Mouse (Mus musculus) bone marrow, adult 2 months (tissue): Measurements from ENCODE around the gene Vmn1r178. TPM values are rescaled to one million over a fixed set of nuclear protein-coding genes. Genes with fewer than 3 reads are reported as not detected.
"Not testable (repeated sequence)": the region's sequence is repeated elsewhere in the genome, so short reads cannot be mapped to it uniquely, and the experiment has no call there.

Experiments
- H3K27ac ChIP-seq: fragments of 200-500 bp; 2 replicates; pipeline ENCODE4 v1.5.1; 2012; ENCODE audit warnings: low read depth, mild to moderate bottlenecking, control low read depth, inconsistent platforms, low read length; ENCODE audit not compliant: control insufficient read depth, poor library complexity, insufficient read depth
- H3K4me1 ChIP-seq: fragments of 200-500 bp; 2 replicates; pipeline ENCODE4 v1.6.1; 2011; ENCODE audit warnings: low read length; ENCODE audit not compliant: control insufficient read depth, insufficient read depth
- H3K4me3 ChIP-seq: fragments of 200-500 bp; replicated peaks from 2 replicates; pipeline ENCODE3; 2011; ENCODE audit warnings: mild to moderate bottlenecking, low read depth, low read length, control low read depth; ENCODE audit not compliant: control insufficient read depth
- CTCF ChIP-seq: fragments of 200-500 bp; IDR thresholded peaks from 2 replicates; pipeline ENCODE4 v1.5.1; 2011; ENCODE audit warnings: low read length, control low read depth; ENCODE audit not compliant: control insufficient read depth, insufficient read depth
- POLR2A ChIP-seq: fragments of 200-500 bp; IDR thresholded peaks from 2 replicates; pipeline ENCODE4 v1.6.1; 2011; ENCODE audit warnings: low read depth, mild to moderate bottlenecking, control low read depth, low read length, borderline replicate concordance; ENCODE audit not compliant: control insufficient read depth
- WGBS: fragments of 180-500 bp; shearing (Covaris S2); methylation state at CpG from one replicate; pipeline ENCODE4 v1.1.7; 2018; 5-methylcytosine and 5-hydroxymethylcytosine counted together
- polyA plus RNA-seq: library from polyadenylated mRNA; stranded (reverse); fragments of >200 nt; gene quantifications from 2 replicates; pipeline ENCODE4 v1.2.4, GENCODE M21; 2011; ENCODE audit warnings: low replicate concordance; ENCODE audit not compliant: missing spikeins, insufficient read depth, insufficient read length

Gene Vmn1r178
- not detected in 2 replicates for polyA plus RNA-seq

DNA sequence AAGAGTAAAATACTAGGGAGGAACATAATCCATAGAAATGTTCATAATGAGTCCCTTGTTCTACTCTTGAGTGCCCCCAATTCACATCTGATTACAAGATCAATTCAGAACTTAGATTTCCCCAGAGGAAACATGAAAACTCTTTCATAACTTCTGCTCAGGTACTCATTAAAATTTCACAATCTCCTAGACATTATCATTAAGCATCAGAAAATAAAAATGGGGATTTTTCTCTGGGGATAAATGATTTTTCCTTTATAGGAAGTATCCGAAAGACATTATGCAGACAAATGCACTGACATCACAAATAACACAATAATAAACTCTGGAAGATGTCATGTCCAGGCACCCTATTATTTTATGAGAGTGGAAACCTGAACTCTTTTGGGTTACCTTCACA, at the start of gene Vmn1r178:
TSS of gene Vmn1r178 (plus strand) at position 301 of the 400 bp plus-strand sequence.
- 73% methylated on average over 1 of the region's 1 CpGs for WGBS
- no peak within 1 kb of the TSS for H3K27ac ChIP-seq
- no peak within 1 kb of the TSS for H3K4me3 ChIP-seq
- no peak for TF ChIP-seq CTCF
- TF ChIP-seq POLR2A = no peak
- no peaks in the 10 kb centered on the region for H3K4me1 ChIP-seq

DNA sequence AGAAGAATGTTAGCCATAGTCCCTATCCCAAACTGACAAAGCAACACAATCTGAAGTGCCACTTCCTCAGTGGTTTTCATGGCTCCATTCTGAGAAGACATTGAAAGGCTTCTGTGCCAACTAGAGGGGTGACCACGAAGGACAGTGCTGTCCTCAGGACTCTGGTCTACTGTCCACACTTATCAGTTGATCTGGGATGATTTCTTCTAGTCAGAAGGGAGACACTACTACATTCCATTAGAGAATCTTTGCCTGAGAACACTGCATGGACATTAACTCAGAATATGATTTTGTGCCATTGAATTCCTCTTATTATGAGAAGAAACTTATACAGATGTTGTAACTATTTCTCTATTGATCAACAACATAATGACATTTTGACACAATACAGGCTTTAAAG, 25.5 kb upstream of the Vmn1r178 start, which contains the start of gene Vmn1r177:
TSS of gene Vmn1r177 (minus strand) at position 101 of the 400 bp plus-strand sequence.
- not testable (repeated sequence) for H3K4me3 ChIP-seq, H3K27ac ChIP-seq, H3K4me1 ChIP-seq
- WGBS = 6% methylated on average over 1 of the region's 1 CpGs

DNA sequence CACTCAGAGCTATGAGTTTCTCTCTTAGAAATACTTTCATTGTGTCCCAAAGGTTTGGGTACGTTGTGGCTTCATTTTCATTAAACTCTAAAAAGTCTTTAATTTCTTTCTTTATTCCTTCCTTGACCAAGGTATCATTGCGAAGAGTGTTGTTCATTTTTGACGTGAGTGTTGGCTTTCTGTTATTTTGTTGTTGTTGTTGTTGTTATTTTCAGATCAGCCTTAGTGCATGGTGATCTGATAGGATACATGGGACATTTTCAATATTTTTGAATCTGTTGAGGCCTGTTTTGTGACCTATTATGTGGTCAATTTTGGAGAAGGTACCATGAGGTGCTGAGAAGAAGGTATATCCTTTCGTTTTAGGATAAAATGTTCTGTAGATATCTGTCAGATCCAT, 14.9 kb upstream of the Vmn1r178 start:
- not testable (repeated sequence) for H3K27ac ChIP-seq, H3K4me1 ChIP-seq, H3K4me3 ChIP-seq
- 62% methylated on average over 4 of the region's 4 CpGs for WGBS

DNA sequence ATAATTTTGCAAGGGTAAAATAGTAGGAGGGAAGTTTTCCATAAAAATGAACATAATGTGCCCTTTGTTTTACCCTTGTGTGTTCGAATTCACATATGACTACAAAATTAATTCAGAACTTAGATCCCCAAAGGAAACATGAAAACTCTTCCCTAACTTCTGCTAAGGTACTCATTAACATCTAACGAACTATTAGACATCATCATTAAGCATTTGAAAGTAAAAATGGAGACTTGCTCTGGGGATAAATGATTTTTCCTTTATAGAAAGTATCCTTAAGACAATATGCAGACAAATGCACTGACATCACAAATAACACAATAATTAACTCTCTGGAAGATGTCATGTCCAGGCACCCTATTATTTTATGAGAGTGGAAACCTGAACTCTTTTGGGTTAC, 34.9 kb downstream of the Vmn1r178 start, which contains the start of gene Vmn1r179:
TSS of gene Vmn1r179 (plus strand) at position 301 of the 400 bp plus-strand sequence.
- Histone ChIP-seq H3K4me3 (no peak within 1 kb of the TSS), H3K4me1 (no peaks in the 10 kb centered on the region), H3K27ac (no peak within 1 kb of the TSS)
- no peak for TF ChIP-seq POLR2A
- no peak for TF ChIP-seq CTCF
- WGBS = 44% methylated on average over 2 of the region's 2 CpGs

Other genes with a start within 250 kb of the Vmn1r178 start
- gene Vmn1r172, start 233.7 kb upstream of the Vmn1r178 start, polyA plus RNA-seq = not detected in 2 replicates
- gene Vmn1r173, start 191.3 kb upstream of the Vmn1r178 start, polyA plus RNA-seq = not detected in 2 replicates
- not detected in 2 replicates for gene Vmn1r174, start 139.7 kb upstream of the Vmn1r178 start, polyA plus RNA-seq
- not detected in 2 replicates for gene Vmn1r175, start 81.4 kb upstream of the Vmn1r178 start, polyA plus RNA-seq
- gene Vmn1r176, start 54.6 kb upstream of the Vmn1r178 start, polyA plus RNA-seq = not detected in 2 replicates
- gene Vmn1r177, start 25.6 kb upstream of the Vmn1r178 start, polyA plus RNA-seq = not detected in 2 replicates
- gene Vmn1r179, start 35.0 kb downstream of the Vmn1r178 start, polyA plus RNA-seq = 0.35 TPM in 1 of 2 replicates, not detected in the other
- not detected in 2 replicates for gene Vmn1r180, start 58.6 kb downstream of the Vmn1r178 start, polyA plus RNA-seq
- not detected in 2 replicates for gene Vmn1r181, start 82.6 kb downstream of the Vmn1r178 start, polyA plus RNA-seq
- gene V1rd19, start 109.7 kb downstream of the Vmn1r178 start, polyA plus RNA-seq = not detected in 2 replicates
- 0.15 TPM in 1 of 2 replicates, not detected in the other for gene Vmn1r183, start 161.2 kb downstream of the Vmn1r178 start, polyA plus RNA-seq
- 7.9 and 12.7 TPM in 2 replicates for gene Zfp180, start 189.9 kb downstream of the Vmn1r178 start, polyA plus RNA-seq
- gene Zfp112, start 220.3 kb downstream of the Vmn1r178 start, polyA plus RNA-seq = 0.36 and 0.65 TPM in 2 replicates
- 1.7 and 4.5 TPM in 2 replicates for gene Zfp235, start 242.2 kb downstream of the Vmn1r178 start, polyA plus RNA-seq